Mouse (Mus musculus) kidney, postnatal 0 days (tissue): ENCODE measurements around the gene Lce1c. TPM values are rescaled to one million over a fixed set of nuclear protein-coding genes. Genes with fewer than 3 reads are reported as not detected.
"Not testable (repeated sequence)": the region's sequence is repeated elsewhere in the genome, so short reads cannot be mapped to it uniquely, and the experiment has no call there.

Experiments used
- ATAC-seq: fragments of 200-750 bp; cut with Nextera tagmentation; replicated peaks from 2 replicates; pipeline ENCODE4 v1.8.0; 2017; ENCODE audit warnings: low read depth, moderate number of reproducible peaks, moderate TSS enrichment, moderate library complexity; ENCODE audit not compliant: low FRiP score
- DNase-seq: peaks from one replicate; pipeline ENCODE4 v3.0.0-alpha.2; 2016; ENCODE audit warnings: low spot score
- H3K27ac ChIP-seq: fragments of 300-500 bp; sonication (generic); 2 replicates; pipeline ENCODE4 v1.5.1; 2014; ENCODE audit warnings: mild to moderate bottlenecking
- H3K27me3 ChIP-seq: fragments of 300-500 bp; sonication (generic); 2 replicates; pipeline ENCODE4 v1.6.1; 2014; ENCODE audit warnings: low read length, mixed read lengths; ENCODE audit not compliant: insufficient read depth
- H3K36me3 ChIP-seq: fragments of 300-500 bp; sonication (generic); 2 replicates; pipeline ENCODE4 v1.6.1; 2014; ENCODE audit warnings: low read length, mixed read lengths; ENCODE audit not compliant: insufficient read depth
- H3K4me1 ChIP-seq: fragments of 300-500 bp; sonication (generic); replicated peaks from 2 replicates; pipeline ENCODE4 v1.6.1; 2014; ENCODE audit warnings: antibody characterized with exemption, low read length, mixed read lengths; ENCODE audit not compliant: insufficient read depth
- H3K4me2 ChIP-seq: fragments of 300-500 bp; sonication (generic); 2 replicates; pipeline ENCODE4 v1.6.1; 2014; ENCODE audit warnings: mild to moderate bottlenecking, low read length, moderate library complexity, mixed read lengths
- H3K4me3 ChIP-seq: fragments of 300-500 bp; sonication (generic); replicated peaks from 2 replicates; pipeline ENCODE4 v1.5.1; 2014; ENCODE audit warnings: low read depth, low read length
- H3K9ac ChIP-seq: fragments of 300-500 bp; sonication (generic); 2 replicates; pipeline ENCODE4 v1.6.1; 2014; ENCODE audit warnings: low read depth, low read length
- H3K9me3 ChIP-seq: fragments of 300-500 bp; sonication (generic); replicated peaks from 2 replicates; pipeline ENCODE4 v1.6.1; 2016; ENCODE audit warnings: low read length, inconsistent platforms, mixed read lengths
- CTCF ChIP-seq: IDR thresholded peaks from 2 replicates; pipeline ENCODE4 v1.5.1; 2016; ENCODE audit warnings: antibody characterized with exemption, low read depth, mild to moderate bottlenecking, moderate library complexity
- WGBS: fragments of 180-500 bp; shearing (Covaris S2); extraction: QIAGEN DNeasy Blood & Tissue Kit; methylation state at CpG from one replicate; pipeline ENCODE4 v1.1.7; 2014; 5-methylcytosine and 5-hydroxymethylcytosine counted together
- polyA plus RNA-seq: library from polyadenylated mRNA; unstranded; fragments of >200 nt; fragmentation: Nextera tagmentation; extraction: Ambion mirVana; gene quantifications from 2 replicates; pipeline ENCODE4 v1.2.1, GENCODE M21; 2015

Lce1c gene
- polyA plus RNA-seq, 1 experiment from 2014 or later: not detected

GRCm38 (mm10) chr3:92687110-92687509 lies 8.1 kb downstream of the Lce1c start, which contains the start of gene Lce1d:
Gene Lce1d, minus strand, starts transcription at chr3:92687210.
- Histone ChIP-seq H3K4me1 (no peaks in the 10 kb centered on the region), H3K9me3 (no peaks in the 10 kb centered on the region), H3K36me3 (no peaks in the 10 kb centered on the region), H3K27me3 (no peaks in the 10 kb centered on the region), H3K4me3 (no peak within 1 kb of the TSS), H3K4me2 (no peak within 1 kb of the TSS), H3K9ac (no peak within 1 kb of the TSS), H3K27ac (no peak within 1 kb of the TSS)
- TF ChIP-seq CTCF: no peak
- DNase-seq (no peak), ATAC-seq (no peak)
- 71% methylated on average over 2 of the region's 2 CpGs for WGBS

DNA sequence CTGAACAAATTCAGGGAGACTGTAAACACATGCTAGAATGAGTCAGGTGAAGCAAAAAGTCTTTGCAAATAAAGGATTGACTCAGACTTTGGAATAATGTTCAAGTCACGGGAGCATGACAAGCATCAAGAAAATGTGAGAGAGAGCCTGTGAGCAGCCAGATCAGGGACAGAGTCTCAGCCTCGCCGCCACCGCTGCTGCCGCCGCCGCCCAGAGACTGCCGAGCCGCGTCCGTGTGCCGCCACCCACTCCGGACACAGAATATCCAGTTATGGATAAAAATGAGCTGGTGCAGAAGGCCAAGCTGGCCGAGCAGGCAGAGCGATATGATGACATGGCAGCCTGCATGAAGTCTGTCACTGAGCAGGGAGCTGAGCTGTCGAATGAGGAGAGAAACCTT lies 10.1 kb downstream of the Lce1c start:
- WGBS: 81% methylated on average over 16 of the region's 16 CpGs
- not testable (repeated sequence) for H3K27ac ChIP-seq, DNase-seq, H3K4me3 ChIP-seq, H3K9me3 ChIP-seq, H3K4me2 ChIP-seq, H3K27me3 ChIP-seq, ATAC-seq, H3K4me1 ChIP-seq, H3K9ac ChIP-seq, H3K36me3 ChIP-seq

DNA sequence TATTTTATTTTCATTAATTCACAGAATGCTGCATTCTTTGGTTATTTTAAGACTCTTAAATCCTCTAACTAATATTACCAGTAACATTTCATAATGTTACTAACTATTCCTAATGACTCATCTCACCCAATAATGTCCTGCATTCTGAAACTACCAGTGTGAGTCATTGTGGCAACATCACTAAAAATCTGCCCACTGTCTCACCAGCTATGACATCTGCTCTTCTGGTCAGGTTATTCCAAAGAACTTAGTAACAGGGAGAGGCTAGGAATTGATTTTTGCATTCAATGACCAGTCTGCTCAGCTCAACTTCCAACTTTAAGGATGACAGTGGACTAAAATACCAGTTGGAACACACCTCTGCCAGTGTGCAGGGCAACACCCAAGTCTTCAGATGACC lies 12.6 kb downstream of the Lce1c start:
- H3K27ac ChIP-seq: no peak overlapping the region
- H3K4me3 ChIP-seq: no peak overlapping the region
- H3K4me2 ChIP-seq: no peak overlapping the region
- H3K9ac ChIP-seq: no peak overlapping the region
- TF ChIP-seq CTCF: no peak
- ATAC-seq (no peak), DNase-seq (no peak)
- H3K4me1 ChIP-seq: no peaks in the 10 kb centered on the region
- H3K27me3 ChIP-seq: no peaks in the 10 kb centered on the region
- no peaks in the 10 kb centered on the region for H3K9me3 ChIP-seq
- no peaks in the 10 kb centered on the region for H3K36me3 ChIP-seq

- Histone ChIP-seq H3K4me2 (no peak overlapping the region), H3K27ac (no peak overlapping the region), H3K4me1 (no peaks in the 10 kb centered on the region), H3K36me3 (no peaks in the 10 kb centered on the region), H3K27me3 (no peaks in the 10 kb centered on the region), H3K9ac (no peak overlapping the region), H3K4me3 (no peak overlapping the region), H3K9me3 (no peaks in the 10 kb centered on the region)
- 9% methylated on average over 1 of the region's 1 CpGs for WGBS
- no peak for DNase-seq
- no peak for ATAC-seq
- no peak for TF ChIP-seq CTCF
Measured at GRCm38 (mm10) chr3:92694613-92695012, 15.6 kb downstream of the Lce1c start.

DNA sequence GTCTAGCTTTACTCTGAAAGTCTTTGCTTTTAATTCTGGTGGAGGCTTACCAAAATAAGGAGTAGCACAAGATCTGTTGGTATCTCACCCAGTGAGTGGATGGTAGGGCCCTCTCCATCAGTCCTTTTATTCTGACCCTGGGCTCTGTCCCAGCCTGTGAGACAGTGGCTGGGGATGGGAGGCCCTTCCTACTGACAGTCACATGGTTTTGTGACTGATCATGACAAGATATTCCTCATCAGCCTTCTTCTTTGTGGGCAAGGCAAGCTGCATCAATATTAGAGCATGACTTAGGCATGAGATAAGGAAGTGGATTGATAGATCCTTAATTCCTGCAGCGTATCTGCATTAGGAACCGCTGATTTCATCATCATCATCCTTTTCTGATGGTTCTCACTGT lies 29.9 kb downstream of the Lce1c start, which contains the start of gene Lce1e:
Gene Lce1e (minus strand): TSS at position 101 of the 400 bp plus-strand sequence.
- 92% methylated on average over 2 of the region's 2 CpGs for WGBS

GRCm38 (mm10) chr3:92715122-92715521 lies 36.1 kb downstream of the Lce1c start:
- H3K4me2 ChIP-seq: no peak overlapping the region
- TF ChIP-seq CTCF: peak; percentile 42; the same call in 1 of the 2 replicates
- DNase-seq (no peak), ATAC-seq (no peak)
- no peaks in the 10 kb centered on the region for H3K27me3 ChIP-seq
- H3K9ac ChIP-seq: no peak overlapping the region
- H3K27ac ChIP-seq: no peak overlapping the region
- H3K4me1 ChIP-seq: no peaks in the 10 kb centered on the region
- H3K36me3 ChIP-seq: no peaks in the 10 kb centered on the region
- H3K9me3 ChIP-seq: no peaks in the 10 kb centered on the region
- H3K4me3 ChIP-seq: no peak overlapping the region

More for the DNA sequence above, 29.9 kb downstream of the Lce1c start, which contains the start of gene Lce1e:
- TF ChIP-seq CTCF: no peak
- ATAC-seq (no peak), DNase-seq (no peak)
- H3K4me2 ChIP-seq: no peak within 1 kb of the TSS
- H3K4me1 ChIP-seq: no peaks in the 10 kb centered on the region
- no peak within 1 kb of the TSS for H3K4me3 ChIP-seq
- H3K9ac ChIP-seq: no peak within 1 kb of the TSS
- H3K36me3 ChIP-seq: no peaks in the 10 kb centered on the region
- no peaks in the 10 kb centered on the region for H3K27me3 ChIP-seq
- H3K27ac ChIP-seq: no peak within 1 kb of the TSS
- no peaks in the 10 kb centered on the region for H3K9me3 ChIP-seq

- H3K4me2 ChIP-seq: no peak within 1 kb of the TSS
- WGBS: 58% methylated on average over 3 of the region's 3 CpGs
- ATAC-seq: no peak
- no peaks in the 10 kb centered on the region for H3K9me3 ChIP-seq
- no peak for DNase-seq
- H3K4me1 ChIP-seq: no peaks in the 10 kb centered on the region
- H3K27me3 ChIP-seq: no peaks in the 10 kb centered on the region
- H3K27ac ChIP-seq: no peak within 1 kb of the TSS
- H3K4me3 ChIP-seq: no peak within 1 kb of the TSS
- TF ChIP-seq CTCF: no peak
- H3K36me3 ChIP-seq: no peaks in the 10 kb centered on the region
- H3K9ac ChIP-seq: no peak within 1 kb of the TSS
Measured at GRCm38 (mm10) chr3:92720250-92720649, 41.2 kb downstream of the Lce1c start, which contains the start of gene Lce1f. Gene Lce1f, minus strand, starts transcription at chr3:92720350.
